Mouse (Mus musculus): ENCODE measurements around the gene Dck. TPM values are rescaled to one million over a fixed set of nuclear protein-coding genes. Genes with fewer than 3 reads are reported as not detected.

The Dck gene
- total and polyA plus RNA-seq, 2 experiments from 2014 or later: 8.2 to 10.5 TPM

GRCm38 (mm10) chr5:88807342-88807741, 42.5 kb downstream of the Dck start:
- Histone ChIP-seq H3K27ac (ENCODE audit: low read depth) (no peak overlapping the region), H3K4me2 (ENCODE audit: low read depth, low read length) (peak overlapping the region; percentile 17), H3K4me1 (ENCODE audit: control insufficient read depth, insufficient read depth) (peaks cover 6% of the 10 kb centered on the region; the same call in 1 of the 2 replicates), H3K36me3 (replicated peaks; ENCODE audit: control insufficient read depth, insufficient read depth, low read length) (no peaks in the 10 kb centered on the region), H3K9me3 (replicated peaks; ENCODE audit: control insufficient read depth, low read length) (no peaks in the 10 kb centered on the region), H3K27me3 (ENCODE audit: control insufficient read depth, insufficient read depth, low read length) (no peaks in the 10 kb centered on the region), H3K4me3 (ENCODE audit: low read depth, low read length) (no peak overlapping the region), H3K9ac (replicated peaks; ENCODE audit: low read depth, low read length) (no peak overlapping the region)
- DNase-seq (ENCODE audit: low spot score): no peak
- 17% methylated on average over 9 of the region's 9 CpGs for WGBS
- no peak for ATAC-seq (ENCODE audit: insufficient read depth, low read depth)
- TF ChIP-seq CTCF (IDR thresholded peaks at IDR 0.05; ENCODE audit: low read depth) (no peak), EP300 (IDR thresholded peaks at IDR 0.05; ENCODE audit: low read depth) (no peak)

- H3K4me1 ChIP-seq (ENCODE audit: control insufficient read depth, insufficient read depth): no peaks in the 10 kb centered on the region
- no peak for TF ChIP-seq EP300 (IDR thresholded peaks at IDR 0.05; ENCODE audit: low read depth)
- no peak for TF ChIP-seq CTCF (IDR thresholded peaks at IDR 0.05; ENCODE audit: low read depth)
- H3K4me2 ChIP-seq (ENCODE audit: low read depth, low read length): no peak overlapping the region
- DNase-seq (ENCODE audit: low spot score): no peak
- 66% methylated on average over 2 of the region's 2 CpGs for WGBS
- H3K36me3 ChIP-seq (replicated peaks; ENCODE audit: control insufficient read depth, insufficient read depth, low read length): no peaks in the 10 kb centered on the region
- no peak overlapping the region for H3K9ac ChIP-seq (replicated peaks; ENCODE audit: low read depth, low read length)
- ATAC-seq (ENCODE audit: insufficient read depth, low read depth): no peak
- no peaks in the 10 kb centered on the region for H3K27me3 ChIP-seq (ENCODE audit: control insufficient read depth, insufficient read depth, low read length)
- no peaks in the 10 kb centered on the region for H3K9me3 ChIP-seq (replicated peaks; ENCODE audit: control insufficient read depth, low read length)
- no peak overlapping the region for H3K27ac ChIP-seq (ENCODE audit: low read depth)
- no peak overlapping the region for H3K4me3 ChIP-seq (ENCODE audit: low read depth, low read length)
Observed at GRCm38 (mm10) chr5:88813188-88813587, 48.4 kb downstream of the Dck start.

GRCm38 (mm10) chr5:88814552-88814951, 49.8 kb downstream of the Dck start:
- DNase-seq (ENCODE audit: low spot score) (no peak), ATAC-seq (ENCODE audit: insufficient read depth, low read depth) (no peak)
- no peaks in the 10 kb centered on the region for H3K36me3 ChIP-seq (replicated peaks; ENCODE audit: control insufficient read depth, insufficient read depth, low read length)
- no peaks in the 10 kb centered on the region for H3K27me3 ChIP-seq (ENCODE audit: control insufficient read depth, insufficient read depth, low read length)
- 78% methylated on average over 4 of the region's 4 CpGs for WGBS
- no peak overlapping the region for H3K4me3 ChIP-seq (ENCODE audit: low read depth, low read length)
- no peak for TF ChIP-seq CTCF (IDR thresholded peaks at IDR 0.05; ENCODE audit: low read depth)
- TF ChIP-seq EP300 (IDR thresholded peaks at IDR 0.05; ENCODE audit: low read depth): no peak
- H3K4me1 ChIP-seq (ENCODE audit: control insufficient read depth, insufficient read depth): no peaks in the 10 kb centered on the region
- H3K9me3 ChIP-seq (replicated peaks; ENCODE audit: control insufficient read depth, low read length): no peaks in the 10 kb centered on the region
- no peak overlapping the region for H3K9ac ChIP-seq (replicated peaks; ENCODE audit: low read depth, low read length)
- no peak overlapping the region for H3K4me2 ChIP-seq (ENCODE audit: low read depth, low read length)
- H3K27ac ChIP-seq (ENCODE audit: low read depth): no peak overlapping the region

GRCm38 (mm10) chr5:88821542-88821941, 56.7 kb downstream of the Dck start:
- H3K27me3 ChIP-seq (ENCODE audit: control insufficient read depth, insufficient read depth, low read length): no peaks in the 10 kb centered on the region
- H3K9me3 ChIP-seq (replicated peaks; ENCODE audit: control insufficient read depth, low read length): no peaks in the 10 kb centered on the region
- no peak for TF ChIP-seq CTCF (IDR thresholded peaks at IDR 0.05; ENCODE audit: low read depth)
- no peak for TF ChIP-seq EP300 (IDR thresholded peaks at IDR 0.05; ENCODE audit: low read depth)
- no peaks in the 10 kb centered on the region for H3K36me3 ChIP-seq (replicated peaks; ENCODE audit: control insufficient read depth, insufficient read depth, low read length)
- ATAC-seq (ENCODE audit: insufficient read depth, low read depth) (no peak), DNase-seq (ENCODE audit: low spot score) (no peak)
- WGBS: 50% methylated on average over 1 of the region's 1 CpGs
- no peak overlapping the region for H3K4me3 ChIP-seq (ENCODE audit: low read depth, low read length)
- H3K4me1 ChIP-seq (ENCODE audit: control insufficient read depth, insufficient read depth): no peaks in the 10 kb centered on the region
- H3K27ac ChIP-seq (ENCODE audit: low read depth): no peak overlapping the region
- H3K4me2 ChIP-seq (ENCODE audit: low read depth, low read length): no peak overlapping the region
- no peak overlapping the region for H3K9ac ChIP-seq (replicated peaks; ENCODE audit: low read depth, low read length)

- Histone ChIP-seq H3K9me3 (replicated peaks; ENCODE audit: control insufficient read depth, low read length) (no peaks in the 10 kb centered on the region), H3K27ac (ENCODE audit: low read depth) (no peak overlapping the region), H3K4me3 (ENCODE audit: low read depth, low read length) (no peak overlapping the region), H3K36me3 (replicated peaks; ENCODE audit: control insufficient read depth, insufficient read depth, low read length) (no peaks in the 10 kb centered on the region), H3K9ac (replicated peaks; ENCODE audit: low read depth, low read length) (no peak overlapping the region), H3K4me1 (ENCODE audit: control insufficient read depth, insufficient read depth) (no peaks in the 10 kb centered on the region), H3K27me3 (ENCODE audit: control insufficient read depth, insufficient read depth, low read length) (no peaks in the 10 kb centered on the region), H3K4me2 (ENCODE audit: low read depth, low read length) (no peak overlapping the region)
- ATAC-seq (ENCODE audit: insufficient read depth, low read depth) (no peak), DNase-seq (ENCODE audit: low spot score) (no peak)
- TF ChIP-seq EP300 (IDR thresholded peaks at IDR 0.05; ENCODE audit: low read depth) (no peak), CTCF (IDR thresholded peaks at IDR 0.05; ENCODE audit: low read depth) (no peak)
- 83% methylated on average over 10 of the region's 10 CpGs for WGBS
Observed at GRCm38 (mm10) chr5:88824838-88825237, 60.0 kb downstream of the Dck start.

GRCm38 (mm10) chr5:88829835-88830571, 65.2 kb downstream of the Dck start:
- H3K4me3 ChIP-seq (ENCODE audit: low read depth, low read length): no peak overlapping the region
- no peak for TF ChIP-seq EP300 (IDR thresholded peaks at IDR 0.05; ENCODE audit: low read depth)
- no peak for TF ChIP-seq CTCF (IDR thresholded peaks at IDR 0.05; ENCODE audit: low read depth)
- no peaks in the 10 kb centered on the region for H3K9me3 ChIP-seq (replicated peaks; ENCODE audit: control insufficient read depth, low read length)
- no peaks in the 10 kb centered on the region for H3K27me3 ChIP-seq (ENCODE audit: control insufficient read depth, insufficient read depth, low read length)
- H3K9ac ChIP-seq (replicated peaks; ENCODE audit: low read depth, low read length): no peak overlapping the region
- peaks cover 7% of the 10 kb centered on the region; the same call in 1 of the 2 replicates for H3K4me1 ChIP-seq (ENCODE audit: control insufficient read depth, insufficient read depth)
- DNase-seq (ENCODE audit: low spot score) (no peak), ATAC-seq (ENCODE audit: insufficient read depth, low read depth) (no peak)
- no peaks in the 10 kb centered on the region for H3K36me3 ChIP-seq (replicated peaks; ENCODE audit: control insufficient read depth, insufficient read depth, low read length)
- 74% methylated on average over 8 of the region's 8 CpGs for WGBS
- no peak overlapping the region for H3K4me2 ChIP-seq (ENCODE audit: low read depth, low read length)
- no peak overlapping the region for H3K27ac ChIP-seq (ENCODE audit: low read depth)

All from heart, postnatal 0 days (tissue).